Mouse (Mus musculus): ENCODE measurements around the gene Pnpla6.
A peak's percentile ranks its signal among the peaks of the same experiment; 100 is the strongest.

Gene Pnpla6

DNA sequence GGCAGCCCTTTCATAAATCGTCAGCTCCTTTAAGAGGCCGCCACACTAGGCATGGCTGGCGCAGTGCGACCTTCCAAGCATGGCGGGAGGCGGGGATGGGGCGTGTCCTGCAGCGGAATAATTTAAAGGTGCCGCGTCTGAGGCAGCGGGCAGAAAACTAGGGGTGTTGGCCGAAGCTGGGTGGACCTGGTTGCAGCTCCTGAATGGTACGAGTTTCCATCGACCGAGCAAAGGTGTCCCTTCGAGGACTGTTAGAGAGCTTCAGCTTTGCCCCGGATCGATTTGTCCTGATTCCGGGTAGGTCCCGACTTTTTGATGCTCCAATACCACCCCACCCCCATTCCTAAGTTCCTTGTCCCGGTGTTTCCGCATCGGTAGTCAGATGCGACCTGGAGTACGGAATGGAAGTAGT lies at the start of gene Pnpla6:
Gene Pnpla6, plus strand, starts transcription at position 125 of the 412 bp plus-strand sequence.
- peak; percentile 89 to 91 for DNase-seq (ENCODE audit: low spot score in 2 of 2)

DNA sequence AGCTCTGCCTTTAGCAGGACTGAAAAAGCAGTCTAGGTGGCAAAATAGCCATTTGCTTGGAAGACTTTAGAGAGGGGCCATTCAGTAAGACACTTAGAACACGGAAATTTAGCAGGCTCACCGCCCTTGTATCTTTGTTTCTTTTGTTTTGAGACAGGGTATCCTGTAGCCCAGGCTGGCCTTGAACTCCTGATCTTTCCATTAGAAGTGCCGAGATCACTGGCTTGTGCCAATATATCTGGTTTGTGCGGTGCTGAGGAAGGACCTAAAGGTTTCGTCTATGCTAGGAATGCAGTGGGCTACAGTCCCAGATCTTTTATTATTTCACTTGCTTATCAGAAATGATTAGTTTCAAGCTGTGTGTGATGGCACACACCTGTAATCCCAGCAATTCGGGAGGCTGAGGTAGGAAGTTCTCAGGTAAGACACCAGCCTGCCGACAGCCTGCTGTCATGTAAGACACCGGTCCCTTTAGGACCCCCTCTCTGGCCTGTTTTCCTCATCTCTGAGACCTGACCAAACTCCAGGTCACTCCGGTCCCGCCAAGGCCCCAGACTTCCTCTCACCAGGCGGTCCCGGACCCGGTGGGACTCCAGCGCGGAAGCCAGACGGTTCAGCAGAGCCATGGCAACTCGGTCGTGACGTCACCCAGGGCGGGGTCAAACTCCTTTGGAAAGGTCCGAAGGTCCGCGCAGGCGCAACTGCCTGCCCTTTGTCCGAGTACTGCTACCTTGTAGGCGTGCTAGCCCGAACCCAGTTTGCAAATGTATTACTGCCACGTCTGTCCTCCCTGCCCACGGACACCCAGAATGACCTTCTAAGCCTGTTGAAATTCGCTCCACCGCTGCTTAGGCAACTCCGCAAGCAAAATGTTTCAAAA lies 47.9 kb upstream of the Pnpla6 start, which contains the start of gene Pex11g:
Gene Pex11g, minus strand, starts transcription at position 675 of the 880 bp plus-strand sequence.
- peak; percentile 99 for DNase-seq (ENCODE audit: low spot score in 2 of 2)

- DNase-seq (ENCODE audit: low spot score in 2 of 2) = no peak
These were observed 47.2 kb upstream of the Pnpla6 start for GRCm38 (mm10) chr8:3467886-3468545.

DNA sequence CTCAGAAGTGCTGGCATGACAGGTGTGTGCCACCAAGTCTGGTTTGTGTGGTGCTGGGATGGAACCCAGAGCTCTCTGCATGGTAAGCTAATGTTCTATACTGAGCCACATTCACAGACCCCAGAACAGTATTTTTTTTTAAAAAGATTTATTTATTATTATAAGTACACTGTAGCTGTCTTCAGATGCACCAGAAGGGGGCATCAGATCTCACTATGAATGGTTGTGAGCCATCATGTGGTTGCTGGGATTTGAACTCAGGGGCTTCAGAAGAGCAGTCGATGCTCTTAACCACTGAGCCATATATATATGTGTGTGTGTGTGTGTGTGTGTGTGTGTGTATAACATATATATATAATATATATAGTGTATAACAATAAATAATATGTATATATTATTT lies 46.3 kb upstream of the Pnpla6 start:
- DNase-seq (ENCODE audit: low spot score in 2 of 2) = no peak

GRCm38 (mm10) chr8:3470562-3470961 lies 44.6 kb upstream of the Pnpla6 start, which contains the start of gene Tex45:
Tex45 (plus strand) TSS chr8:3470862.
- no peak for DNase-seq (ENCODE audit: low spot score in 2 of 2)

- DNase-seq (ENCODE audit: low spot score in 2 of 2) = no peak
These were observed 39.3 kb upstream of the Pnpla6 start for GRCm38 (mm10) chr8:3475715-3476429.

DNA sequence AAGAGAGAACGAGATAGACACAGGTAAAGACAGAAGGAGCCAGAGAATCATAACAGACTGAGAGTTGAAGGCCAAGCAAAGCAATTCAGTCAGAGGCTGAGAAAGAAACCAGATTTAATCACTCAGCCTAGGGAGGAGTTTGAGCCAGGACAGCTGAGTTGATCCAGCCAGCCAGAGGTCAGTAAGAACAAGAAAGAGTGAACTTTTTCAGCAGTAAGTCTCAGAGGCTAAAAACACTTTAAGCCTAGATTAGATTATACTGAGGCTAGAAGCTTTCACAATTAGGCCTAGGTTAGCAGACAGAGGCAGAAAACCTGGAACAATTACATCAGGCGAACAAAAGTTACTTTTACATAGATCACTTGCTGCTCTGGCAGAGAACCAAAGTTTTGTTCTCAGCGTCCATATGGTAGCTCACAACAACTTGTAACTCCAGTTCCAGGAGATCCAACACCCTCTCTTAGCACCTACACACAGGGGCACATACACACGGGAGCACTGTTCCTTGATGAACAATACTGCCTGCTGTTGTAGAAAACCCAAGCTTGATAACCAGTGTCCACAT lies 34.9 kb upstream of the Pnpla6 start:
- DNase-seq (ENCODE audit: low spot score in 2 of 2) = no peak

DNA sequence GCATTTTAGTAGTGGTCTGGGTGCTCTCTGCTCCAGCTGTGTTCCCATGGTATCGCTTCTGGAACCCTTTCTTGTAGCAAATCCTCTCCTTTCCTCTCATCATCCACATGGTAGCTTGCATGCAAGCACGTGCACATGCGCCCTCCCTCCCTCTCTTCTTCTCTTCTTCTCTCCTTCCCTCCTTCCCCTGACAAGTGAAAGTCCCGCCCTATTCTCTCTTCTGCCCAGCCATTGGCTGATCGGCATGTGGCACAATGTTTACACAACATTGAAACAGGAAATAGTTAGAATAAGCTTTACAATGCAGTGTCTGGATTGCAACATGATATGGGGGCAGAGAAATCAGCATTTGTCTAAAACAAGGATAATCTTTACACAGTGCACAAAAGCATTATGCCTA lies 33.6 kb upstream of the Pnpla6 start:
- no peak for DNase-seq (ENCODE audit: low spot score in 2 of 2)

DNA sequence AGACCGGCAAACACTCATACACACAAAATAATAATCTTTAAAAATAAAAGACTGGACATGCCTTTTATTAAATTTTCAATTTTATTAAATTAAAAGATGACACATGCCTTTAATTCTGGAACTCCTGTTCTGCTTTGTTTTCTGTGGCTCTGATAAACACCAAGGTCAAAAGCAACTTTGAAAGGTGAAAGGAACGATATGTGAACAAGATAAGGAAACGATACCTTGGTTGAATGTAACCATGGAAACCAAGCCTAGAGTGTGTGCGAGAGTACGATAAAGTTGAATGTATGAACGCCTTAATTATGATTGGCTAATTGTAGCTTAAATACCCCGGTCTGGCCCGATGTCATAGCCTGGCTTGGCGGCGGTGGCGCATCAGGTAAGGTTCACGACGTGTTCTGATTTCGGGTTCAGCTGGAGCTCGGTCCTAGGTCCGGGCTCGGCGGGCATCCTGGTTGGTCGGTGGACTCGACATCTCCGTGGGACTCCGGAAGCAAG lies 32.9 kb upstream of the Pnpla6 start:
- DNase-seq (ENCODE audit: low spot score in 2 of 2) = no peak

- DNase-seq (ENCODE audit: low spot score in 2 of 2) = no peak
These were observed 31.6 kb upstream of the Pnpla6 start for GRCm38 (mm10) chr8:3483546-3483945.

- DNase-seq (ENCODE audit: low spot score in 2 of 2) = no peak
These were observed 30.0 kb upstream of the Pnpla6 start for GRCm38 (mm10) chr8:3485192-3485591.

GRCm38 (mm10) chr8:3492901-3493844 lies 22.0 kb upstream of the Pnpla6 start, which contains the start of gene Zfp358:
Zfp358 (plus strand) TSS chr8:3493138.
- DNase-seq (ENCODE audit: low spot score in 2 of 2) = peak; percentile 55 to 72

DNA sequence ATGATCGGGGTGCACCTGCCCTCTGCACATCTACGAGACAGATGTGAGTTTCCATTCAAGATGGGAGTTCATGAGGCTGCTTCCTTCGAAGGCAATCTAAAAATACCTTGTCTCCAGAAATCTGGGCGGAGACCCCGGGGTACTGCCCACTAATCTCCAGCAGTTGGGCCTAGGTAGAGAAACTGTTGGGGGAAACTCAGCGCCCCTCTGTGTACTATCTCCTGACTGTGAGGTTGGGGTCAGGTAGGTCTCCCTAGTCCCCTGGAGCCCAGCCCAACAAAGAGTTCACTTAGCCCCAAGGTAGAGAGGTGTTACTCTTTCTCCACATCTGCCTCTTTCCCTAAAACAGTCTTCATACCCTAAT lies 21.4 kb upstream of the Pnpla6 start:
- no peak for DNase-seq (ENCODE audit: low spot score in 2 of 2)

GRCm38 (mm10) chr8:3495578-3496427 lies 19.4 kb upstream of the Pnpla6 start:
- DNase-seq (ENCODE audit: low spot score in 2 of 2) = no peak

DNA sequence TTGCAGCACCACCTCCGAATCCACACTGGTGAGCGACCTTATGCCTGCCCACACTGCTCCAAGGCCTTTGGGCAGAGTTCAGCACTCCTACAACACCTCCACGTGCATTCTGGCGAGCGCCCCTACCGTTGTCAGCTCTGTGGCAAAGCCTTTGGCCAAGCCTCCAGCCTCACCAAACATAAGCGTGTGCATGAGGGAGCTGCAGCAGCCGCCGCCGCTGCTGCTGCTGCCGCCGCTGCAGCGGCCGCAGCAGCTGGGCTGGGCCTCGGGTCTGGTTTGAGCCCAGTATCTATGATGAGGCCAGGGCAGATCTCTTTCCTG lies 18.8 kb upstream of the Pnpla6 start:
- DNase-seq (ENCODE audit: low spot score in 2 of 2) = no peak

- no peak for DNase-seq (ENCODE audit: low spot score in 2 of 2)
These were observed 16.6 kb upstream of the Pnpla6 start for GRCm38 (mm10) chr8:3498583-3498982.

GRCm38 (mm10) chr8:3499751-3500150 lies 15.4 kb upstream of the Pnpla6 start:
- DNase-seq (ENCODE audit: low spot score in 2 of 2) = no peak

DNA sequence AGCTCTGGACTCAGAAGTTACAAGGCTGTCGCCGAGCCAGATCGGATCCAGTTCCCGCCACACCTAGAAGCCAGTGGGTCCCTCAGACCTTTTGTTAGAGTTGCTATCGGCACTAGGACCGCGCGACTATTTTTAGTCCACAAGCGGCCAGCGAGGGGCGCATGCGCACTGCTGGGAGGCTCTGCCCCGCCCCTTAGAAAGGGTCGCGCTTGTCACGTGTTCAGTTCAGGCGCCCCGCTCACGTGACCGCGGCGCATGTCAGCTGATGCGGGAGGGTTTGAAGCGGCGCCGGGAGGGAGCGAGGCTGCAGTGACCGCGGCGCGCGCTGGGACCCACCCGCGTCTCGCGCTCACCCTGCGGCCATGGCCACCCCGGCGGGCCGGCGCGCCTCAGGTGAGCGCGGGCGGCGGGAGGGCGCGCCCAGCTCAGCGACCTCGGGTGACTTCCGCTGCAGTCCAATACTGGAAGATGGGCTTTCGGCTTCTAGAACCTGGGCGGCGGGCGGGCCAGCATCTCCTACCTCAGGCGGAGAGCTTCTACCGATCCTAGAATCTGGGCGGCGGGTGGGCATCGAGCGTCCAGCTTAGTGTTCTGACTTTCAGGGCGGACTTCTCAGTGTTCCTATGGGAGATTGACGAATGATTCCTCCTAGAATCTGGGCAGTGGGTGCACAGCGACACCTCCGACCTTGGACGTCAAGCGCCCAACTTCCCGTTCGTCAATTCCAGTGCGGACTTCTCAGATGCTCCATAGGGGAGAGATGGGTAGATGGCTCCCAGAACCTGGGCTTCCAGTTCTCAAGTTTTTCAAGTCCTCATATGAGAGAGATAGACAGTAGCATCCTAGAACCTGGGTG lies 14.7 kb upstream of the Pnpla6 start, which contains the start of gene Mcoln1:
Gene Mcoln1, plus strand, starts transcription at position 223 of the 856 bp plus-strand sequence.
- peak; percentile 96 to 98 for DNase-seq (ENCODE audit: low spot score in 2 of 2)

- peak in 1 of 2 experiments; percentile 35 for DNase-seq (ENCODE audit: low spot score in 2 of 2)
These were observed 13.0 kb upstream of the Pnpla6 start for GRCm38 (mm10) chr8:3502217-3502616.

All from urinary bladder, postnatal 36 days (tissue).